In the genomic region with DNA sequence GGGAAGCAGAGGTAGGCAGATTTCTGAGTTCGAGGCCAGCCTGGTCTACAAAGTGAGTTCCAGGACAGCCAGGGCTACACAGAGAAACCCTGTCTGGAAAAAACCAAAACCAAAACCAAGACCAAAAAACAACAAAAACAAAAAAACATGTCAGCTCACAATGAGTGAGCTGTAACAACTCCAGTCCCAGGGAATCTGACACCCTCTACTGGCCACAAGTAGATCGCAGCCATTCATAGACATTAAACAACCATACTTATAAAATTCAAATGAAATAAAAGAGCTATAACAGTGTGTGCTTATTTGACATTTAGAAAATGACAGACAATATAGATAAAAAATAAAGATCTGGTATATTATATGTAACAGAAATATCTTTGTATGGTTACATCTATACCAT, we compare ENCODE assay signal across 9 mouse cellular contexts. TPM values are rescaled to one million over a fixed set of nuclear protein-coding genes. Genes with fewer than 3 reads are reported as not detected.
DNase-seq lines count a peak whose midpoint lies in the region; ATAC-seq and TF ChIP-seq lines count a peak whose summit lies in the region.
"Had no signal": no experiment of that assay in that cellular context is flagged by ENCODE, and none has a peak within 500 bp of the region (broad histone marks: within the 10 kb centered on the region; RNA-seq: fewer than 3 reads in every experiment).

No protein-coding gene starts in this region.

- peak; percentile 51 for DNase-seq in hindbrain, postnatal 0 days (ENCODE audit: low spot score)
- DNase-seq in CD4-positive helper T cell, adult 2 months (ENCODE audit: low read depth, low spot score): peak; percentile 73
- DNase-seq in Muller cell, postnatal 12 days (ENCODE audit: inconsistent ontology term): peak; percentile 8
- no peak for DNase-seq in right cerebral cortex, postnatal 25 days
- DNase-seq in hindbrain, embryonic 10.5 days (ENCODE audit: low spot score): no peak

- no peaks in the 10 kb centered on the region for H3K4me1 ChIP-seq in hindbrain, postnatal 0 days (ENCODE audit: insufficient read depth, low read length)
- H3K4me1 ChIP-seq in hindbrain, embryonic 13.5 days (replicated peaks): no peaks in the 10 kb centered on the region
- H3K4me1 ChIP-seq in hindbrain, embryonic 10.5 days (replicated peaks): no peaks in the 10 kb centered on the region
- H3K4me1 ChIP-seq: neural tube, embryonic 12.5 days had no signal

- H3K9me3 ChIP-seq in hindbrain, postnatal 0 days (ENCODE audit: low read length): no peaks in the 10 kb centered on the region
- no peaks in the 10 kb centered on the region for H3K9me3 ChIP-seq in hindbrain, embryonic 13.5 days
- H3K9me3 ChIP-seq in hindbrain, embryonic 10.5 days: no peaks in the 10 kb centered on the region
- H3K9me3 ChIP-seq: neural tube, embryonic 12.5 days had no signal

- peak; percentile 59 for TF ChIP-seq CTCF in hindbrain, postnatal 0 days (IDR thresholded peaks at IDR 0.05; ENCODE audit: low read depth)

- H3K4me2 ChIP-seq in hindbrain, postnatal 0 days (ENCODE audit: low read depth, low read length): no peak overlapping the region
- no peak overlapping the region for H3K4me2 ChIP-seq in hindbrain, embryonic 13.5 days
- H3K4me2 ChIP-seq: neural tube, embryonic 12.5 days had no signal

- no peaks in the 10 kb centered on the region for H3K27me3 ChIP-seq in hindbrain, postnatal 0 days (ENCODE audit: insufficient read depth, low read length)
- no peaks in the 10 kb centered on the region for H3K27me3 ChIP-seq in hindbrain, embryonic 13.5 days
- no peaks in the 10 kb centered on the region for H3K27me3 ChIP-seq in hindbrain, embryonic 10.5 days (ENCODE audit: insufficient read depth, poor library complexity, severe bottlenecking)
- H3K27me3 ChIP-seq: neural tube, embryonic 12.5 days had no signal

- ATAC-seq in hindbrain, postnatal 0 days: no peak
- ATAC-seq in hindbrain, embryonic 13.5 days (ENCODE audit: low FRiP score): no peak
- peak; percentile 80 for ATAC-seq in inflammation-experienced regulatory T-cells, adult 6 months
- peak; percentile 82 for ATAC-seq in neutrophil, adult 5-6 weeks (ENCODE audit: extremely low read depth, insufficient number of reproducible peaks, low FRiP score, poor library complexity, severe bottlenecking)

- no peak overlapping the region for H3K4me3 ChIP-seq in hindbrain, postnatal 0 days (ENCODE audit: low read length)
- H3K4me3 ChIP-seq in hindbrain, embryonic 13.5 days: no peak overlapping the region
- H3K4me3 ChIP-seq in hindbrain, embryonic 10.5 days: no peak overlapping the region
- H3K4me3 ChIP-seq: neural tube, embryonic 12.5 days had no signal

- WGBS in hindbrain, postnatal 0 days: 92% methylated on average over 2 of the region's 2 CpGs
- WGBS in hindbrain, embryonic 13.5 days: 87% methylated on average over 2 of the region's 2 CpGs
- 85% methylated on average over 2 of the region's 2 CpGs for WGBS in hindbrain, embryonic 10.5 days

- peaks cover 24% of the 10 kb centered on the region for H3K36me3 ChIP-seq in hindbrain, postnatal 0 days (ENCODE audit: insufficient read depth, low read length)
- peaks cover 68% of the 10 kb centered on the region for H3K36me3 ChIP-seq in hindbrain, embryonic 13.5 days
- peaks cover 96% of the 10 kb centered on the region for H3K36me3 ChIP-seq in hindbrain, embryonic 10.5 days

- H3K9ac ChIP-seq in hindbrain, postnatal 0 days (replicated peaks; ENCODE audit: low read length): no peak overlapping the region
- no peak overlapping the region for H3K9ac ChIP-seq in hindbrain, embryonic 13.5 days
- H3K9ac ChIP-seq: neural tube, embryonic 12.5 days had no signal

- no peak overlapping the region for H3K27ac ChIP-seq in hindbrain, postnatal 0 days
- no peak overlapping the region for H3K27ac ChIP-seq in hindbrain, embryonic 13.5 days
- no peak overlapping the region for H3K27ac ChIP-seq in hindbrain, embryonic 10.5 days
- H3K27ac ChIP-seq: neural tube, embryonic 12.5 days had no signal

RNA-seq across cellular contexts. Expression of gene Nemf, which starts 23.4 kb away (rescaled TPM):
- total RNA-seq in hindbrain, postnatal 0 days (2014; rRNA removed): 24.9 and 34.3 TPM in 2 replicates
- 69.7 and 78.2 TPM in 2 replicates for polyA plus RNA-seq in hindbrain, postnatal 0 days (2015; fragmentation: Nextera tagmentation; extraction: Ambion mirVana)
- 90.8 and 98.8 TPM in 2 replicates for polyA plus RNA-seq in hindbrain, embryonic 13.5 days (2015; fragmentation: Nextera tagmentation; extraction: Ambion mirVana)
- 100 to 1,000 TPM; 135 to 198 (median 180) TPM for polyA plus RNA-seq in inflammation-experienced regulatory T-cells, adult 6 months (2017; shearing (Covaris generic))
- 159 and 188 TPM in 2 replicates for total RNA-seq in neutrophil, adult 5-6 weeks (2017)
- 69.6 and 91.1 TPM in 2 replicates for polyA plus RNA-seq in hindbrain, embryonic 10.5 days (2016; fragmentation: Nextera tagmentation; extraction: Ambion mirVana)

RNA-seq across cellular contexts. Expression of gene Klhdc2, which starts 37.1 kb away (rescaled TPM):
- 252 and 313 TPM in 2 replicates for total RNA-seq in hindbrain, postnatal 0 days (2014; rRNA removed)
- polyA plus RNA-seq in hindbrain, postnatal 0 days (2015; fragmentation: Nextera tagmentation; extraction: Ambion mirVana): 248 and 251 TPM in 2 replicates
- 294 TPM in 2 replicates for polyA plus RNA-seq in hindbrain, embryonic 13.5 days (2015; fragmentation: Nextera tagmentation; extraction: Ambion mirVana)
- 10 to 100 TPM; 12.0 to 16.0 (median 14.3) TPM for polyA plus RNA-seq in inflammation-experienced regulatory T-cells, adult 6 months (2017; shearing (Covaris generic))
- total RNA-seq in neutrophil, adult 5-6 weeks (2017): 46.7 and 52.9 TPM in 2 replicates
- polyA plus RNA-seq in hindbrain, embryonic 10.5 days (2016; fragmentation: Nextera tagmentation; extraction: Ambion mirVana): 204 and 207 TPM in 2 replicates

RNA-seq across cellular contexts. Expression of gene Arf6, which starts 38.4 kb away (rescaled TPM):
- 112 and 132 TPM in 2 replicates for total RNA-seq in hindbrain, postnatal 0 days (2014; rRNA removed)
- 41.6 and 43.5 TPM in 2 replicates for polyA plus RNA-seq in hindbrain, postnatal 0 days (2015; fragmentation: Nextera tagmentation; extraction: Ambion mirVana)
- 26.0 and 28.5 TPM in 2 replicates for polyA plus RNA-seq in hindbrain, embryonic 13.5 days (2015; fragmentation: Nextera tagmentation; extraction: Ambion mirVana)
- polyA plus RNA-seq in inflammation-experienced regulatory T-cells, adult 6 months (2017; shearing (Covaris generic)): 10 to 100 TPM; 40.5 to 93.3 (median 88.9) TPM
- 210 and 221 TPM in 2 replicates for total RNA-seq in neutrophil, adult 5-6 weeks (2017)
- polyA plus RNA-seq in hindbrain, embryonic 10.5 days (2016; fragmentation: Nextera tagmentation; extraction: Ambion mirVana): 35.9 and 42.4 TPM in 2 replicates

RNA-seq across cellular contexts. Expression of gene Gm9887, which starts 38.7 kb away (rescaled TPM):
- total RNA-seq in hindbrain, postnatal 0 days (2014; rRNA removed): not detected in 2 replicates
- polyA plus RNA-seq in hindbrain, postnatal 0 days (2015; fragmentation: Nextera tagmentation; extraction: Ambion mirVana): 0.43 and 1.5 TPM in 2 replicates
- polyA plus RNA-seq in hindbrain, embryonic 13.5 days (2015; fragmentation: Nextera tagmentation; extraction: Ambion mirVana): 0.81 and 1.4 TPM in 2 replicates
- not detected for polyA plus RNA-seq in inflammation-experienced regulatory T-cells, adult 6 months (2017; shearing (Covaris generic))
- total RNA-seq in neutrophil, adult 5-6 weeks (2017): 1.8 and 3.6 TPM in 2 replicates
- 0.96 and 1.9 TPM in 2 replicates for polyA plus RNA-seq in hindbrain, embryonic 10.5 days (2016; fragmentation: Nextera tagmentation; extraction: Ambion mirVana)

Comparison
In these comparisons a context has a peak if more than half of its experiments do, and no peak if none do; other contexts are left out.
1. DNase-seq: peak in hindbrain, postnatal 0 days (single experiment), CD4-positive helper T cell, adult 2 months (single experiment) and Muller cell, postnatal 12 days (single experiment); none in right cerebral cortex, postnatal 25 days (single experiment) and hindbrain, embryonic 10.5 days (single experiment).
2. ATAC-seq: peak in inflammation-experienced regulatory T-cells, adult 6 months (single experiment) and neutrophil, adult 5-6 weeks (single experiment); none in hindbrain, postnatal 0 days (single experiment) and hindbrain, embryonic 13.5 days (single experiment).
3. RNA of gene Klhdc2, which starts 37.1 kb away (polyA plus RNA-seq): 294 TPM in hindbrain, embryonic 13.5 days, 248 to 251 TPM in hindbrain, postnatal 0 days and 204 to 207 TPM in hindbrain, embryonic 10.5 days; 12.0 to 16.0 TPM in inflammation-experienced regulatory T-cells, adult 6 months; every median in the first group is over 10 times any median in the second.